Mouse (Mus musculus): ENCODE results near the gene Aanat. TPM values are rescaled to one million over a fixed set of nuclear protein-coding genes. Genes with fewer than 3 reads are reported as not detected.

Gene Aanat
- polyA plus RNA-seq, 1 experiment from 2014 or later: 0.28 TPM

GRCm38 (mm10) chr11:116593345-116593744, 7.1 kb downstream of the Aanat start:
- Histone ChIP-seq H3K4me2 (ENCODE audit: low read depth, severe bottlenecking) (no peak overlapping the region), H3K36me3 (ENCODE audit: control insufficient read depth, insufficient read depth, low read length) (no peaks in the 10 kb centered on the region), H3K27ac (replicated peaks; ENCODE audit: low read depth, low read length) (no peak overlapping the region), H3K27me3 (ENCODE audit: control insufficient read depth, insufficient read depth, low read length) (no peaks in the 10 kb centered on the region), H3K4me3 (ENCODE audit: low read depth, low read length) (no peak overlapping the region), H3K9ac (ENCODE audit: low read length) (no peak overlapping the region), H3K4me1 (ENCODE audit: control insufficient read depth, insufficient read depth, low read length) (no peaks in the 10 kb centered on the region), H3K9me3 (ENCODE audit: control insufficient read depth, low read length) (no peaks in the 10 kb centered on the region)
- ATAC-seq (ENCODE audit: insufficient number of reproducible peaks, low FRiP score, low TSS enrichment, low read depth) (no peak), DNase-seq (ENCODE audit: low spot score) (no peak)
- 82% methylated on average over 4 of the region's 4 CpGs for WGBS

GRCm38 (mm10) chr11:116596766-116597165, 10.5 kb downstream of the Aanat start:
- Histone ChIP-seq H3K4me1 (ENCODE audit: control insufficient read depth, insufficient read depth, low read length) (no peaks in the 10 kb centered on the region), H3K4me3 (ENCODE audit: low read depth, low read length) (no peak overlapping the region), H3K27ac (replicated peaks; ENCODE audit: low read depth, low read length) (no peak overlapping the region), H3K36me3 (ENCODE audit: control insufficient read depth, insufficient read depth, low read length) (no peaks in the 10 kb centered on the region), H3K9ac (ENCODE audit: low read length) (no peak overlapping the region), H3K9me3 (ENCODE audit: control insufficient read depth, low read length) (no peaks in the 10 kb centered on the region), H3K27me3 (ENCODE audit: control insufficient read depth, insufficient read depth, low read length) (no peaks in the 10 kb centered on the region), H3K4me2 (ENCODE audit: low read depth, severe bottlenecking) (no peak overlapping the region)
- no peak for ATAC-seq (ENCODE audit: insufficient number of reproducible peaks, low FRiP score, low TSS enrichment, low read depth)
- WGBS: 89% methylated on average over 19 of the region's 19 CpGs
- no peak for DNase-seq (ENCODE audit: low spot score)

GRCm38 (mm10) chr11:116598193-116598592, 12.0 kb downstream of the Aanat start:
- no peaks in the 10 kb centered on the region; the same call in 1 of the 2 replicates for H3K36me3 ChIP-seq (ENCODE audit: control insufficient read depth, insufficient read depth, low read length)
- H3K27ac ChIP-seq (replicated peaks; ENCODE audit: low read depth, low read length): no peak overlapping the region
- no peaks in the 10 kb centered on the region for H3K4me1 ChIP-seq (ENCODE audit: control insufficient read depth, insufficient read depth, low read length)
- no peak overlapping the region for H3K9ac ChIP-seq (ENCODE audit: low read length)
- no peak for ATAC-seq (ENCODE audit: insufficient number of reproducible peaks, low FRiP score, low TSS enrichment, low read depth)
- no peaks in the 10 kb centered on the region for H3K27me3 ChIP-seq (ENCODE audit: control insufficient read depth, insufficient read depth, low read length)
- H3K4me3 ChIP-seq (ENCODE audit: low read depth, low read length): no peak overlapping the region
- WGBS: 92% methylated on average over 8 of the region's 8 CpGs
- H3K9me3 ChIP-seq (ENCODE audit: control insufficient read depth, low read length): no peaks in the 10 kb centered on the region
- DNase-seq (ENCODE audit: low spot score): no peak
- no peak overlapping the region for H3K4me2 ChIP-seq (ENCODE audit: low read depth, severe bottlenecking)

GRCm38 (mm10) chr11:116599230-116599629, 13.0 kb downstream of the Aanat start:
- Histone ChIP-seq H3K9me3 (ENCODE audit: control insufficient read depth, low read length) (no peaks in the 10 kb centered on the region), H3K27me3 (ENCODE audit: control insufficient read depth, insufficient read depth, low read length) (no peaks in the 10 kb centered on the region), H3K4me1 (ENCODE audit: control insufficient read depth, insufficient read depth, low read length) (no peaks in the 10 kb centered on the region), H3K9ac (ENCODE audit: low read length) (no peak overlapping the region), H3K27ac (replicated peaks; ENCODE audit: low read depth, low read length) (no peak overlapping the region), H3K36me3 (ENCODE audit: control insufficient read depth, insufficient read depth, low read length) (no peaks in the 10 kb centered on the region; the same call in 1 of the 2 replicates), H3K4me3 (ENCODE audit: low read depth, low read length) (no peak overlapping the region), H3K4me2 (ENCODE audit: low read depth, severe bottlenecking) (no peak overlapping the region)
- WGBS: 92% methylated on average over 15 of the region's 15 CpGs
- DNase-seq (ENCODE audit: low spot score): no peak
- no peak for ATAC-seq (ENCODE audit: insufficient number of reproducible peaks, low FRiP score, low TSS enrichment, low read depth)

- Histone ChIP-seq H3K9me3 (ENCODE audit: control insufficient read depth, low read length) (no peaks in the 10 kb centered on the region), H3K27ac (replicated peaks; ENCODE audit: low read depth, low read length) (no peak overlapping the region), H3K36me3 (ENCODE audit: control insufficient read depth, insufficient read depth, low read length) (no peaks in the 10 kb centered on the region; the same call in 1 of the 2 replicates), H3K4me1 (ENCODE audit: control insufficient read depth, insufficient read depth, low read length) (no peaks in the 10 kb centered on the region), H3K4me3 (ENCODE audit: low read depth, low read length) (no peak overlapping the region), H3K4me2 (ENCODE audit: low read depth, severe bottlenecking) (no peak overlapping the region), H3K27me3 (ENCODE audit: control insufficient read depth, insufficient read depth, low read length) (no peaks in the 10 kb centered on the region), H3K9ac (ENCODE audit: low read length) (no peak overlapping the region)
- no peak for ATAC-seq (ENCODE audit: insufficient number of reproducible peaks, low FRiP score, low TSS enrichment, low read depth)
- DNase-seq (ENCODE audit: low spot score): no peak
- 93% methylated on average over 8 of the region's 8 CpGs for WGBS
Measured at GRCm38 (mm10) chr11:116601166-116601565, 14.9 kb downstream of the Aanat start.

- no peak overlapping the region for H3K27ac ChIP-seq (replicated peaks; ENCODE audit: low read depth, low read length)
- H3K4me1 ChIP-seq (ENCODE audit: control insufficient read depth, insufficient read depth, low read length): no peaks in the 10 kb centered on the region
- no peak for ATAC-seq (ENCODE audit: insufficient number of reproducible peaks, low FRiP score, low TSS enrichment, low read depth)
- H3K36me3 ChIP-seq (ENCODE audit: control insufficient read depth, insufficient read depth, low read length): no peaks in the 10 kb centered on the region; the same call in 1 of the 2 replicates
- H3K4me2 ChIP-seq (ENCODE audit: low read depth, severe bottlenecking): no peak overlapping the region
- H3K4me3 ChIP-seq (ENCODE audit: low read depth, low read length): no peak overlapping the region
- no peak overlapping the region for H3K9ac ChIP-seq (ENCODE audit: low read length)
- 89% methylated on average over 7 of the region's 8 CpGs for WGBS
- no peak for DNase-seq (ENCODE audit: low spot score)
- no peaks in the 10 kb centered on the region for H3K9me3 ChIP-seq (ENCODE audit: control insufficient read depth, low read length)
- H3K27me3 ChIP-seq (ENCODE audit: control insufficient read depth, insufficient read depth, low read length): no peaks in the 10 kb centered on the region
Measured at GRCm38 (mm10) chr11:116602043-116602442, 15.8 kb downstream of the Aanat start.

- WGBS: 90% methylated on average over 10 of the region's 10 CpGs
- peak; percentile 47 for DNase-seq (ENCODE audit: low spot score)
- H3K4me3 ChIP-seq (ENCODE audit: low read depth, low read length): no peak overlapping the region
- H3K27me3 ChIP-seq (ENCODE audit: control insufficient read depth, insufficient read depth, low read length): no peaks in the 10 kb centered on the region
- H3K9me3 ChIP-seq (ENCODE audit: control insufficient read depth, low read length): no peaks in the 10 kb centered on the region
- H3K27ac ChIP-seq (replicated peaks; ENCODE audit: low read depth, low read length): no peak overlapping the region
- no peaks in the 10 kb centered on the region for H3K4me1 ChIP-seq (ENCODE audit: control insufficient read depth, insufficient read depth, low read length)
- no peaks in the 10 kb centered on the region; the same call in 1 of the 2 replicates for H3K36me3 ChIP-seq (ENCODE audit: control insufficient read depth, insufficient read depth, low read length)
- H3K9ac ChIP-seq (ENCODE audit: low read length): no peak overlapping the region
- ATAC-seq (ENCODE audit: insufficient number of reproducible peaks, low FRiP score, low TSS enrichment, low read depth): no peak
- no peak overlapping the region for H3K4me2 ChIP-seq (ENCODE audit: low read depth, severe bottlenecking)
Measured at GRCm38 (mm10) chr11:116603339-116603738, 17.1 kb downstream of the Aanat start.

GRCm38 (mm10) chr11:116604097-116604496, 17.9 kb downstream of the Aanat start:
- Histone ChIP-seq H3K4me1 (ENCODE audit: control insufficient read depth, insufficient read depth, low read length) (no peaks in the 10 kb centered on the region), H3K36me3 (ENCODE audit: control insufficient read depth, insufficient read depth, low read length) (no peaks in the 10 kb centered on the region; the same call in 1 of the 2 replicates), H3K27ac (replicated peaks; ENCODE audit: low read depth, low read length) (no peak overlapping the region), H3K9me3 (ENCODE audit: control insufficient read depth, low read length) (no peaks in the 10 kb centered on the region), H3K4me2 (ENCODE audit: low read depth, severe bottlenecking) (no peak overlapping the region), H3K9ac (ENCODE audit: low read length) (no peak overlapping the region), H3K4me3 (ENCODE audit: low read depth, low read length) (no peak overlapping the region), H3K27me3 (ENCODE audit: control insufficient read depth, insufficient read depth, low read length) (no peaks in the 10 kb centered on the region)
- no peak for DNase-seq (ENCODE audit: low spot score)
- no peak for ATAC-seq (ENCODE audit: insufficient number of reproducible peaks, low FRiP score, low TSS enrichment, low read depth)
- 82% methylated on average over 12 of the region's 12 CpGs for WGBS

- DNase-seq (ENCODE audit: low spot score) (no peak), ATAC-seq (ENCODE audit: insufficient number of reproducible peaks, low FRiP score, low TSS enrichment, low read depth) (no peak)
- no peak overlapping the region for H3K4me2 ChIP-seq (ENCODE audit: low read depth, severe bottlenecking)
- no peaks in the 10 kb centered on the region for H3K27me3 ChIP-seq (ENCODE audit: control insufficient read depth, insufficient read depth, low read length)
- 86% methylated on average over 3 of the region's 3 CpGs for WGBS
- no peaks in the 10 kb centered on the region for H3K4me1 ChIP-seq (ENCODE audit: control insufficient read depth, insufficient read depth, low read length)
- H3K9ac ChIP-seq (ENCODE audit: low read length): no peak overlapping the region
- no peaks in the 10 kb centered on the region for H3K9me3 ChIP-seq (ENCODE audit: control insufficient read depth, low read length)
- H3K4me3 ChIP-seq (ENCODE audit: low read depth, low read length): no peak overlapping the region
- H3K27ac ChIP-seq (replicated peaks; ENCODE audit: low read depth, low read length): no peak overlapping the region
- no peaks in the 10 kb centered on the region; the same call in 1 of the 2 replicates for H3K36me3 ChIP-seq (ENCODE audit: control insufficient read depth, insufficient read depth, low read length)
Measured at GRCm38 (mm10) chr11:116607717-116608116, 21.5 kb downstream of the Aanat start.

Data from limb, embryonic 11.5 days (tissue).